Mouse (Mus musculus) spleen, adult 2 months (tissue): ENCODE data around the gene Sacm1l.

ENCODE experiments used
- CTCF ChIP-seq: fragments of 200-500 bp; IDR thresholded peaks from 2 replicates; pipeline ENCODE4 v1.5.1; 2011; ENCODE audit warnings: mild to moderate bottlenecking, inconsistent platforms; ENCODE audit not compliant: insufficient read depth, insufficient read length, insufficient replicate concordance; ENCODE audit errors: extremely low read depth
- POLR2A ChIP-seq: fragments of 200-500 bp; IDR thresholded peaks from 2 replicates; pipeline ENCODE4 v1.6.1; 2011; ENCODE audit warnings: low read depth, low read length, inconsistent platforms

DNA sequence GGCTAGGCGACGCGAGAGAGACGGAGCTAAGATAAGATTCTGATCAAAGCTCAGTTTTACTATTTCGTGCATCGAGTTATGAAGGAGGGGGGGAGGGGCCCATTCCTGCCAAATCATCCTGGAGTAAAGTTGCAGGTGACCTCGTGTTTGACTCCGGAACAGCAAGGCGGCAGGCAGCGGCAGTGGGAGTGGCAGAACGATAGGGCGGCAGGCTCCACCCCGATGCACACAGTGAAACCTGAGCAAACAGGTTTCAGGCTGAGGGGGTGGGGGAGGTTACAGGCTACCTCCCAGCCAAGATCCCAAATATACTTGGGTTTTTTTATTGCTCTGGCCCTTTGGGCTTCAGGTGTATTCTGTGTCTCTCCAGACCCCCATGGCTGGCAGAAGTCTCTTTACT, 32.9 kb upstream of the Sacm1l start:
- TF ChIP-seq CTCF (no peak), POLR2A (no peak)
